Mouse (Mus musculus) bone marrow, adult 2 months (tissue): ENCODE measurements around the gene 1700029J07Rik. TPM values are rescaled to one million over a fixed set of nuclear protein-coding genes. Genes with fewer than 3 reads are reported as not detected.
A peak's percentile ranks its signal among the peaks of the same experiment; 100 is the strongest.

Experiments used
- H3K27ac ChIP-seq: fragments of 200-500 bp; 2 replicates; pipeline ENCODE4 v1.5.1; 2012; ENCODE audit warnings: low read depth, mild to moderate bottlenecking, control low read depth, inconsistent platforms, low read length; ENCODE audit not compliant: control insufficient read depth, poor library complexity, insufficient read depth
- H3K4me1 ChIP-seq: fragments of 200-500 bp; 2 replicates; pipeline ENCODE4 v1.6.1; 2011; ENCODE audit warnings: low read length; ENCODE audit not compliant: control insufficient read depth, insufficient read depth
- H3K4me3 ChIP-seq: fragments of 200-500 bp; replicated peaks from 2 replicates; pipeline ENCODE3; 2011; ENCODE audit warnings: mild to moderate bottlenecking, low read depth, low read length, control low read depth; ENCODE audit not compliant: control insufficient read depth
- CTCF ChIP-seq: fragments of 200-500 bp; IDR thresholded peaks from 2 replicates; pipeline ENCODE4 v1.5.1; 2011; ENCODE audit warnings: low read length, control low read depth; ENCODE audit not compliant: control insufficient read depth, insufficient read depth
- POLR2A ChIP-seq: fragments of 200-500 bp; IDR thresholded peaks from 2 replicates; pipeline ENCODE4 v1.6.1; 2011; ENCODE audit warnings: low read depth, mild to moderate bottlenecking, control low read depth, low read length, borderline replicate concordance; ENCODE audit not compliant: control insufficient read depth
- whole genome bisulfite sequencing: fragments of 180-500 bp; shearing (Covaris S2); methylation state at CpG from one replicate; pipeline ENCODE4 v1.1.7; 2018; 5-methylcytosine and 5-hydroxymethylcytosine counted together
- polyA plus RNA-seq: library from polyadenylated mRNA; stranded (reverse); fragments of >200 nt; gene quantifications from 2 replicates; pipeline ENCODE4 v1.2.4, GENCODE M21; 2011; ENCODE audit warnings: low replicate concordance; ENCODE audit not compliant: missing spikeins, insufficient read depth, insufficient read length

The 1700029J07Rik gene
- polyA plus RNA-seq, 1 experiment: 3.3 TPM

DNA sequence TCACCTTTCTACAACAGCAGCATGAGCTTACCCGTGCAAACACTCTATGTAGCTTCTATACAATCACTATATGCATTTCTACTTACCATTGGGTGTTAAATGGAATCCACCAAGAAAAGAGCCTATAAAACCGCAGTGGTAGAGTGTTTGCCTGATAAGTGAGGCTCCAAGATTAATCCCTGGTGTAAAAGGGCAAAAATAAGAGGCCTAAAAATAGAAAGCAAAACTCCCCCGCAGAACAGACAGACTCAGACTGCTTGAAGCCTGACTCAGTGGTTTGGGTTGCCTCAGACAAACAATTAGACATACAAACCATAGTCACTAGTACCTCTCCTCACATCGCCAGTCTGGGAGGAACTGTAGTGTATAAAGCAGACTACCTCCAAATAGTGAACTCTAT is 30.5 kb upstream of the 1700029J07Rik start, which contains the start of gene Ankrd37:
TSS of gene Ankrd37 (minus strand) at position 112 of the 400 bp plus-strand sequence.
- H3K4me1 ChIP-seq: no peaks in the 10 kb centered on the region
- no peak within 1 kb of the TSS for H3K4me3 ChIP-seq
- TF ChIP-seq CTCF: no peak
- H3K27ac ChIP-seq: no peak within 1 kb of the TSS
- WGBS: 58% methylated on average over 4 of the region's 4 CpGs

- peak; percentile 93 for TF ChIP-seq POLR2A
- no peak for TF ChIP-seq CTCF
- H3K27ac ChIP-seq: peak overlapping the region; percentile 83
- WGBS: 7% methylated on average over 55 of the region's 55 CpGs
- H3K4me1 ChIP-seq: peaks cover 2% of the 10 kb centered on the region
- H3K4me3 ChIP-seq: peak overlapping the region; percentile 76
These were observed 25.0 kb upstream of the 1700029J07Rik start for GRCm38 (mm10) chr8:45999784-46000705.

DNA sequence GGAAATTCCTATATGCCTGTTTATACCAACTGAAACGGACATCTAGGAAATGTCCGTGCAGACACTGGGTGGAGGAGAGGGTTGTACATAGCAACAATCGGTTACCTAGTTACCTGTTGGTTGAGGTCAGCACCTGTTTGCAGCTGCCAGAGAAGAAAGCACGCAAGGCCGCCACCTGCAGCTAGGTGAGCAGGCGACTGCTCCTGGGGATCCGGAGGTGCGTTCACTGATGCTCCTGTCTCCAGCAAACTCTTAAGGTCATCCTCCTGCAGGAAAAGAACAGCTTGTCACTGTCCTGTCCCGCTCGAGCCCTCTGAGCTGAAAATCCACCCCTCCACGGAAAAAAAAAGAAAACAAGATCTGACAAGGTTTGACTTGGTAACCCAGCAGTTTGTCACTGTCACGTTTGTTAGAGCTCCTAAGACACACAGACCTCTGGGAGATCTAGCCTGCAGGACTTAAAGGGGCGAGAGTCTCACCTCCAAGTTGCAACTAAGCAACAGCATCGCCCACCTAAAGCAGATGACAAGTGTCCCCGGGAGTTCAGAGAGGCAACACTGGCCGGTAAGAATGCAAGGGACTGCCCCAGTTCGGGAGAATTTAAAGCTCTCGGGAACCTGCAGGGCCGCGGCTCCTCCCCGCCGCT is 24.2 kb upstream of the 1700029J07Rik start, which contains the start of gene Lrp2bp:
TSS of gene Lrp2bp (plus strand) at position 166 of the 646 bp plus-strand sequence.
- Histone ChIP-seq H3K27ac (peak within 1 kb of the TSS; percentile 83), H3K4me1 (peaks cover 2% of the 10 kb centered on the region), H3K4me3 (peak within 1 kb of the TSS; percentile 76)
- 13% methylated on average over 22 of the region's 22 CpGs for WGBS
- TF ChIP-seq CTCF: no peak
- TF ChIP-seq POLR2A: no peak

GRCm38 (mm10) chr8:45998228-45998627 is 23.2 kb upstream of the 1700029J07Rik start:
- 81% methylated on average over 2 of the region's 2 CpGs for WGBS
- H3K27ac ChIP-seq: no peak overlapping the region
- peaks cover 2% of the 10 kb centered on the region for H3K4me1 ChIP-seq
- TF ChIP-seq CTCF (no peak), POLR2A (no peak)
- no peak overlapping the region for H3K4me3 ChIP-seq

DNA sequence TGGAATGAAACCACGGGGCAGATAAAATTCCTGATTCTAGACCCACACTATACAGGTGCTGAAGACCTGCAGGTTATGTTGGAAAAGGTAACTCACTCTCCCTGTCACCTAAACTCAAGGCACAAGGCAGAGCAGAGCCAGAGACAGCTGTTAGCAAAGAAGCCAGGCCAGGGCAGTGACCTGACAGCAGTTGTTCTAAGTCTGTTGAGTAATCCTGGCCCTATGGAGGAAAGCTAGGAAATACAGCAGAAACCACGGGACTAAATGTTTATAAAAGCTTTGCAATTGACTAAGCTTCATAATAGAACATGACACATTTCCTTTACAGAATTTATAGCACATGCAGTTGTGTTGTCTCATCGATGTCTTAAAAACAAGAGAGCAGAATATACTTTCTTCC is 20.5 kb upstream of the 1700029J07Rik start:
- H3K4me3 ChIP-seq: no peak overlapping the region
- peaks cover 2% of the 10 kb centered on the region for H3K4me1 ChIP-seq
- 78% methylated on average over 3 of the region's 3 CpGs for WGBS
- TF ChIP-seq POLR2A: no peak
- TF ChIP-seq CTCF: no peak
- H3K27ac ChIP-seq: no peak overlapping the region

DNA sequence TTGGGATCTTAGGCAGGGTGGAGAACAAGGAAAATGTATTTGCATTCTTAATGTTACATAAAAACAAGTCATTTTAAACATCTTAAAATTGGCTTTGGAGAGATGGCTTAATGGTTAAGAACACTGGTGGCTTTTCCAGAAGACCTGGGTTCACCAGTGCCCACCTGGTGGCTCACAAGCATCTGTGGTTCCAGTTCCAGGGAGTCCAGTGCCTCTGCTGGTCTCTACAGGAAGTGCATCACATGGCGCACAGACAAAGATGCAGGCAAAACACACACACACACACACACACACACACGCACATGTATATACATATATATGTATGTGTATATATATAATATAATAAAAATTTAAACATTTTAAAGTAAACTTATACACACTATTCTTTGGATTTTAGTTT is 19.1 kb upstream of the 1700029J07Rik start:
- no peak for TF ChIP-seq POLR2A
- TF ChIP-seq CTCF: peak; percentile 39; the same call in 1 of the 2 replicates
- Histone ChIP-seq H3K4me3 (no peak overlapping the region), H3K4me1 (peaks cover under 1% of the 10 kb centered on the region), H3K27ac (no peak overlapping the region)
- WGBS: 88% methylated on average over 2 of the region's 2 CpGs

GRCm38 (mm10) chr8:45990631-45991310 is 15.7 kb upstream of the 1700029J07Rik start:
- no peaks in the 10 kb centered on the region for H3K4me1 ChIP-seq
- 33% methylated on average over 4 of the region's 4 CpGs for WGBS
- H3K27ac ChIP-seq: no peak overlapping the region
- TF ChIP-seq CTCF (no peak), POLR2A (no peak)
- H3K4me3 ChIP-seq: no peak overlapping the region

DNA sequence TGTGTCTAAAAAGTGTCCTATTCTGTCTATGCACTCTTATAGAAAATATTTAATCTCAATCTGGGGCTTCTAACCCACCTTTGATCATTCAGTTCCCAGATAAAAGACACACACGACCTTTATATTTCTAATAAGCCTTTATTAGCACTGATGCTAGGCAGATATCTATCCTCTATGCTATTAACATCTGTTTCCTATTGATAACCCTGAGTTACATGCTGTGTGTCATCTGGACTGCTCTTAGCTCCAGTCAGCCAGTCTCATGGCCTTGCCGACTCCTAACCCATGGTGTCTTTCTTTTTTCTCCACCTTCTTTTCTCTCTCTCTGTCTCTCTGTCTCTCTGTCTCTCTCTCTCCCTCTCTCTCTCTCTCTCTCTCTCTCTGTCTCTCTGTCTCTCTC is 13.1 kb upstream of the 1700029J07Rik start:
- H3K4me1 ChIP-seq: no peaks in the 10 kb centered on the region
- WGBS: 58% methylated on average over 2 of the region's 2 CpGs
- TF ChIP-seq CTCF (no peak), POLR2A (no peak)
- no peak overlapping the region for H3K27ac ChIP-seq
- no peak overlapping the region for H3K4me3 ChIP-seq
